Comparison of ENCODE assay signal across 15 mouse cellular contexts in the genomic region with DNA sequence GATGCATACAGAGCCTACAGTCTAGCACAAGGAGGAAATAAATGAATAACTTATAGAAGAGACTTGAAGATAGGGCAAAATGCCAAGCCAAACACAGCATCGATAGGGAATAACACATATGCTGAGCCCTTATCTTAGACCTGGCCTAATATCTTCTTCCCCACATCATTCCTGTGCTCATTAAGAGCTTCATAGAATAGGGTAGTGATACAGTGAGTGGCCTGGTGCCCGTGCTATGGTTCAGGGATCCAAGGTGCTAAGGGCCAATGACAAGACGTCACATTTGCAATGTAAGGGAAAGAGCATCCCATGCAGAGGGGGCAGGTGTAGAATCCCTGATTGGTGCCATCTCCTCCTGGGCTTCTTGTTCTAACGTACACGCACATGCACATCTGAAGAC. TPM values are rescaled to one million over a fixed set of nuclear protein-coding genes. Genes with fewer than 3 reads are reported as not detected.
"Had no signal": no experiment of that assay in that cellular context is flagged by ENCODE, and none has a peak within 500 bp of the region (broad histone marks: within the 10 kb centered on the region; RNA-seq: fewer than 3 reads in every experiment).

No protein-coding gene starts in this region.

- H3K4me1 ChIP-seq: liver, embryonic 12.5 days had no signal

- H3K36me3 ChIP-seq: intestine, embryonic 15.5 days; limb, embryonic 10.5 days; limb, embryonic 13.5 days; liver, embryonic 12.5 days; liver, embryonic 15.5 days had no signal

- H3K9ac ChIP-seq: intestine, embryonic 15.5 days; limb, embryonic 13.5 days; liver, embryonic 12.5 days; liver, embryonic 15.5 days had no signal

- H3K27ac ChIP-seq: kidney, postnatal 0 days; limb, embryonic 10.5 days; liver, embryonic 12.5 days; liver, embryonic 15.5 days had no signal

- H3K4me3 ChIP-seq: intestine, embryonic 15.5 days; limb, embryonic 10.5 days; limb, embryonic 13.5 days; liver, embryonic 12.5 days; liver, embryonic 15.5 days had no signal

- ATAC-seq: liver, embryonic 12.5 days had no signal

- H3K9me3 ChIP-seq: intestine, embryonic 15.5 days; limb, embryonic 10.5 days; limb, embryonic 13.5 days; liver, embryonic 12.5 days; liver, embryonic 15.5 days had no signal

- H3K27me3 ChIP-seq: intestine, embryonic 15.5 days; limb, embryonic 13.5 days; liver, embryonic 12.5 days; liver, embryonic 15.5 days had no signal

- H3K4me2 ChIP-seq: intestine, embryonic 15.5 days; limb, embryonic 13.5 days; liver, embryonic 12.5 days; liver, embryonic 15.5 days; midbrain, embryonic 11.5 days had no signal

- DNase-seq: kidney, adult 2 months; kidney, postnatal 36 days; liver; lung, adult 18-20 months; lung, postnatal 36 days; midbrain, embryonic 14.5 days; thymus, postnatal 25 days had no signal

RNA-seq across cellular contexts. Expression of a gene that starts 40.4 kb away (rescaled TPM):
- total RNA-seq: left cerebral cortex, adult 18-20 months had no signal
